Mouse (Mus musculus): ENCODE measurements around the gene Xrcc2.
"Not testable (repeated sequence)": the region's sequence is repeated elsewhere in the genome, so short reads cannot be mapped to it uniquely, and the experiment has no call there.

Xrcc2 gene

GRCm38 (mm10) chr5:25705567-25706349 lies at the start of gene Xrcc2:
TSS of gene Xrcc2 (minus strand) at chr5:25705825.
- Histone ChIP-seq H3K4me1 (replicated peaks; ENCODE audit: low read depth, low read length) (peaks cover 18% of the 10 kb centered on the region), H3K27me3 (ENCODE audit: insufficient read depth, low read length) (no peaks in the 10 kb centered on the region), H3K36me3 (ENCODE audit: insufficient read depth, low read length) (peaks cover 26% of the 10 kb centered on the region), H3K9me3 (ENCODE audit: low read length) (no peaks in the 10 kb centered on the region), H3K4me3 (replicated peaks; ENCODE audit: low read length) (peak within 1 kb of the TSS; percentile 94)
- TF ChIP-seq POU5F1 (IDR thresholded peaks at IDR 0.05; ENCODE audit: borderline replicate concordance, low read length) = no peak

- Histone ChIP-seq H3K4me1 (replicated peaks; ENCODE audit: low read depth, low read length) (peaks cover 9% of the 10 kb centered on the region; the same call in 1 of the 2 replicates), H3K27me3 (ENCODE audit: insufficient read depth, low read length) (peaks cover 4% of the 10 kb centered on the region; the same call in 1 of the 2 replicates), H3K36me3 (ENCODE audit: insufficient read depth, low read length) (no peaks in the 10 kb centered on the region), H3K9me3 (ENCODE audit: low read length) (no peaks in the 10 kb centered on the region), H3K4me3 (replicated peaks; ENCODE audit: low read length) (no peak overlapping the region)
- TF ChIP-seq NANOG (IDR thresholded peaks at IDR 0.05; ENCODE audit: borderline replicate concordance, low read length) (no peak), CTCF (conservative IDR thresholded peaks at IDR 0.05; ENCODE audit: low read length) (no peak), POU5F1 (IDR thresholded peaks at IDR 0.05; ENCODE audit: borderline replicate concordance, low read length) (no peak)
Observed at GRCm38 (mm10) chr5:25754236-25754766, 48.7 kb upstream of the Xrcc2 start.

- no peak overlapping the region for H3K4me3 ChIP-seq (replicated peaks; ENCODE audit: low read length)
- peaks cover 4% of the 10 kb centered on the region; the same call in 1 of the 2 replicates for H3K4me1 ChIP-seq (replicated peaks; ENCODE audit: low read depth, low read length)
- no peaks in the 10 kb centered on the region for H3K9me3 ChIP-seq (ENCODE audit: low read length)
- peaks cover 4% of the 10 kb centered on the region; the same call in 1 of the 2 replicates for H3K27me3 ChIP-seq (ENCODE audit: insufficient read depth, low read length)
- TF ChIP-seq NANOG (IDR thresholded peaks at IDR 0.05; ENCODE audit: borderline replicate concordance, low read length) (no peak), CTCF (conservative IDR thresholded peaks at IDR 0.05; ENCODE audit: low read length) (no peak), POU5F1 (IDR thresholded peaks at IDR 0.05; ENCODE audit: borderline replicate concordance, low read length) (no peak)
- H3K36me3 ChIP-seq (ENCODE audit: insufficient read depth, low read length) = no peaks in the 10 kb centered on the region
Observed at GRCm38 (mm10) chr5:25753556-25754235, 48.1 kb upstream of the Xrcc2 start.

GRCm38 (mm10) chr5:25752862-25753261 lies 47.2 kb upstream of the Xrcc2 start:
- Histone ChIP-seq H3K27me3 (ENCODE audit: insufficient read depth, low read length) (peaks cover 4% of the 10 kb centered on the region; the same call in 1 of the 2 replicates), H3K4me1 (replicated peaks; ENCODE audit: low read depth, low read length) (peaks cover 4% of the 10 kb centered on the region; the same call in 1 of the 2 replicates), H3K9me3 (ENCODE audit: low read length) (no peaks in the 10 kb centered on the region), H3K36me3 (ENCODE audit: insufficient read depth, low read length) (no peaks in the 10 kb centered on the region), H3K4me3 (replicated peaks; ENCODE audit: low read length) (no peak overlapping the region)
- no peak for TF ChIP-seq POU5F1 (IDR thresholded peaks at IDR 0.05; ENCODE audit: borderline replicate concordance, low read length)
- TF ChIP-seq CTCF (conservative IDR thresholded peaks at IDR 0.05; ENCODE audit: low read length) = no peak
- TF ChIP-seq NANOG (IDR thresholded peaks at IDR 0.05; ENCODE audit: borderline replicate concordance, low read length) = no peak

GRCm38 (mm10) chr5:25751552-25751951 lies 45.9 kb upstream of the Xrcc2 start:
- Histone ChIP-seq H3K9me3 (ENCODE audit: low read length) (no peaks in the 10 kb centered on the region), H3K4me3 (replicated peaks; ENCODE audit: low read length) (no peak overlapping the region), H3K36me3 (ENCODE audit: insufficient read depth, low read length) (no peaks in the 10 kb centered on the region), H3K27me3 (ENCODE audit: insufficient read depth, low read length) (no peaks in the 10 kb centered on the region), H3K4me1 (replicated peaks; ENCODE audit: low read depth, low read length) (peaks cover 4% of the 10 kb centered on the region; the same call in 1 of the 2 replicates)
- TF ChIP-seq POU5F1 (IDR thresholded peaks at IDR 0.05; ENCODE audit: borderline replicate concordance, low read length) (no peak), NANOG (IDR thresholded peaks at IDR 0.05; ENCODE audit: borderline replicate concordance, low read length) (no peak), CTCF (conservative IDR thresholded peaks at IDR 0.05; ENCODE audit: low read length) (no peak)

- Histone ChIP-seq H3K9me3 (ENCODE audit: low read length) (no peaks in the 10 kb centered on the region), H3K4me3 (replicated peaks; ENCODE audit: low read length) (no peak overlapping the region), H3K36me3 (ENCODE audit: insufficient read depth, low read length) (no peaks in the 10 kb centered on the region), H3K4me1 (replicated peaks; ENCODE audit: low read depth, low read length) (no peaks in the 10 kb centered on the region), H3K27me3 (ENCODE audit: insufficient read depth, low read length) (no peaks in the 10 kb centered on the region)
- TF ChIP-seq POU5F1 (IDR thresholded peaks at IDR 0.05; ENCODE audit: borderline replicate concordance, low read length) (no peak), CTCF (conservative IDR thresholded peaks at IDR 0.05; ENCODE audit: low read length) (no peak), NANOG (IDR thresholded peaks at IDR 0.05; ENCODE audit: borderline replicate concordance, low read length) (no peak)
Observed at GRCm38 (mm10) chr5:25748613-25749012, 43.0 kb upstream of the Xrcc2 start.

- H3K27me3 ChIP-seq (ENCODE audit: insufficient read depth, low read length) = no peaks in the 10 kb centered on the region
- H3K4me1 ChIP-seq (replicated peaks; ENCODE audit: low read depth, low read length) = no peaks in the 10 kb centered on the region
- H3K36me3 ChIP-seq (ENCODE audit: insufficient read depth, low read length) = no peaks in the 10 kb centered on the region
- TF ChIP-seq CTCF (conservative IDR thresholded peaks at IDR 0.05; ENCODE audit: low read length) (no peak), POU5F1 (IDR thresholded peaks at IDR 0.05; ENCODE audit: borderline replicate concordance, low read length) (no peak), NANOG (IDR thresholded peaks at IDR 0.05; ENCODE audit: borderline replicate concordance, low read length) (no peak)
- H3K4me3 ChIP-seq (replicated peaks; ENCODE audit: low read length) = no peak overlapping the region
- H3K9me3 ChIP-seq (ENCODE audit: low read length) = no peaks in the 10 kb centered on the region
Observed at GRCm38 (mm10) chr5:25747904-25748303, 42.3 kb upstream of the Xrcc2 start.

- not testable (repeated sequence) for H3K4me1 ChIP-seq (replicated peaks; ENCODE audit: low read depth, low read length); H3K36me3 ChIP-seq (ENCODE audit: insufficient read depth, low read length); H3K27me3 ChIP-seq (ENCODE audit: insufficient read depth, low read length); H3K9me3 ChIP-seq (ENCODE audit: low read length); H3K4me3 ChIP-seq (replicated peaks; ENCODE audit: low read length)
Observed at GRCm38 (mm10) chr5:25738902-25739301, 33.3 kb upstream of the Xrcc2 start.

Measured in E14TG2a.4 (cell line).